Mouse (Mus musculus): Measurements from ENCODE around the gene G6pc2.
A peak's percentile ranks its signal among the peaks of the same experiment; 100 is the strongest.

The G6pc2 gene

GRCm38 (mm10) chr2:69210773-69211172 lies at the start of gene G6pc2:
TSS of gene G6pc2 (plus strand) at chr2:69211073.
- no peak for DNase-seq

DNA sequence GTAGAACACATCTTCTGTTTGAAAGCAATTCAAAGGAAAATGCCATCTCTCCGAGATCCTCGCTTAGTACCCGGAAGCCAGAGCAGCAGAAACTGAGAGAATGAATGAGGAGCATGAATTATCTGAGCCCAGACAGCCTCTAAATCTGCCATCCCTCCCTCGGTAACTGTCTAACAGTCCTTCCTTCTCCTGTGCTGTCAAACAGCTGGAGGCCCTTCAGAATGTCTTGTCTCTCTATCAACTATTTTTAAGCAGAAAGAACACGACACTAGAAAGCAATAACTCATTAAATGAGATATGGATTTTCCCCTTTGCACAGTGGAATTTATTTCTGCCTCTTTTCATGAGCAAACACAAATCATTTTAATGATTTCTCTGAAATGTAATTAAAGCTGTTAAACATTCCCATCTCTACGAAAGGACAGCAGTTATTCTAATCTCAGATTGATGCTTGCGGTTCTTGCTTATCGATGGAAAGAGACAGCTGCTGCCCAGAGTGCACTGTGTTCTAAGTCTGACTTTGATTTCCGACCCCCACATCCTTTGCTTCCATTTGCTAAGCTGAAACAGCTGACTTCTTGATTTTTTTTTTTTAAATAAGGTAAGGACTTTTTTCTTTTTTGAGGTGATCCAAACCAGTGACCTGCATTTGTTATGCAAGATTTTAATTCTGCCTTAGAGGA lies 40.3 kb upstream of the G6pc2 start:
- no peak for DNase-seq

DNA sequence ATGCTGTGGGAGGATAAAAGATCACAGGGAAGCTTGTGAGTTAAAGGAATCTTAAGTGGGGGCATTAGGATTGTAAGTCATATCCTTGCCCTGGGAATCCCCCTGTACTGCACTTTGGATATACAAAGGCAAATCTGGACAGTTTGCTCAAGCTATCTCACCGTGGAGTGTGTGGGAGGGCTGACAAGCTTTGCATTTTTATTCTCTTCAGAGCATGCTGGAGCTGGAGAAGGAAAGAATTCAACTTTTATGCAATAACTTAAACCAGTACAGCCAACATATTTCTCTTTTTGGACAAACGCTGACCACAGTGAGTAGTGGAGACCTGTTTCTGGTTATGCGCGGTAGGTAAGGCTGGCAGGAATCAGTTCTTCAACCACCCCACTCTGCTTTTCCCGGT lies 35.6 kb upstream of the G6pc2 start:
- no peak for DNase-seq

- DNase-seq: no peak
Observed at GRCm38 (mm10) chr2:69179721-69180120, 31.2 kb upstream of the G6pc2 start.

DNA sequence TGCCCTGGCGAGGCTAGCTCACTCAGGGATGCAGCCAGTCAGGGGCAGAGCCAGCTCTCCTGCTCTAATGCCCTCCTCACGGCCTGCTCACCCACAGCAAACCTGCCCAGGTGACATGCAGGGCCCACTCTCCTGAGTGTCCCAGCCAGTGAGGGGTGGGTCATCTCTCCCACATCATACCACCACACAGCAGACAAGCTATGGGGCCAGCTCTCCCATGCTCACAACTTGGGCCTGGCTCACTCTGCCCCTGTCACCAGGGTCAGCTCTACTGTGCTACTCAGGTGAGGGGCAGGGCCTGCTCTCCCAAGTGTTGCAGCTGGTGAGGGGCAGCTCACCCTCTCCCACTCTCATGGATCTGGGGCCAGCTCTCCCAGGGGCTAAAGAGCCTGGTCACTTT lies 22.9 kb upstream of the G6pc2 start:
- DNase-seq: no peak

GRCm38 (mm10) chr2:69188732-69189131 lies 22.1 kb upstream of the G6pc2 start:
- DNase-seq: no peak

GRCm38 (mm10) chr2:69189222-69189621 lies 21.7 kb upstream of the G6pc2 start:
- DNase-seq: no peak

- no peak for DNase-seq
Observed at GRCm38 (mm10) chr2:69191059-69191458, 19.8 kb upstream of the G6pc2 start.

DNA sequence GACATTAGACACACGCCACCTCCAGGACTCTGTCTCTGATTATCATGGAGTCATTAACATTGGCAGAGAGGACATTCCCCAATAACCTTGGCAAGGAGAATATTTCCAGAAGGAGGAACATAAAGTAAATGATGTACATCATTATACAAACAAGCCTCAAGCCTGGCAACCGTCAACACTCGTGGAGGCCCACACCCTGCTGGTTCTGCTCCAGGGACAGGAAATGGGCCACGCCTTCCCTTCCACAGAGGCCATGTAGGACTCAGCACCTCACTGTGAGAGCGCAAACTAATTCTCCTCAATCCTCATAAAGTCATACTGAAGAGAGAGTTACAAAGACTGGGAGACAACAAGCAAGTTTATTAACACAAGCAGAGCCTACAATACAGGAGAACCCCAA lies 17.3 kb upstream of the G6pc2 start:
- DNase-seq: no peak

DNA sequence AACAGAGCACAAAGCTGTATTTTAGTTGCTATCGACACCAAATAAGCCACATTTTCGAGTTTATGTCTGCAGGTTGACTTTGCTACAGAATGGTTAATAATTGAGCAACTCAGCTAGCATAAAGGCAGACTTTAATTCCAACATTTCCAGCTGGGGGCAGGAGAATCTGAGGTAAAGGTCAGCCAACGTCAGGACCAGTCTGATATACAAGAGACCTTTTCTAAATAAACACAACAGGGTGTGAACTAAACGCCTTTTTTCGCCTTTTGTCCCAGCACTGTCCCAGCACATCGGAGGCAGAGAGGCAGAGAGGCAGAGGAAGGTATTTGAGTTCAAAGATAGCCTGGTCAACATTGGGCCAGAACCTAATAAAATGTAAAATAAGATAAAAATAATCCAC lies 5.7 kb upstream of the G6pc2 start:
- DNase-seq: no peak

- DNase-seq: peak; percentile 83
Observed at GRCm38 (mm10) chr2:69205791-69206351, 5.0 kb upstream of the G6pc2 start, which contains the start of gene Spc25. TSS of gene Spc25 (minus strand) at chr2:69206194.

DNA sequence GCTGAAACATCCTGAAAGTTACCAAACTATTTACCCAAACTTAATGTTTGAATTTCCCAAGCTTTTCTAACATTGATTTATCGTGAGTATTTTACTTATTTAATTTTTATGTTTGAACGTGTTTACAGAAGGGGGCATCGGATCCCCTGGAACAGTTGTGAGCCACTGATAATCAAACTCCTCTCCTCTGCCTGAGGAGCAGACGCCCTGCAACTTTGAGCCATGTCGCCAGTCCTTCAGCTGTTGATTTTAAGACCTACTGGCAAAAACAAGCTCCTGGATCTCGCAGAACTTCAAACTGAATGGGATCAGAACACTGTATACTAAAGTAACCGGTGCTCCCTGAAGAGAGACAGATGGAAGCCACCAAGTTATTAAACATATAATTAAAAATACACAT lies 4.3 kb upstream of the G6pc2 start:
- DNase-seq: no peak

GRCm38 (mm10) chr2:69209684-69210083 lies 1.2 kb upstream of the G6pc2 start:
- DNase-seq: no peak

DNA sequence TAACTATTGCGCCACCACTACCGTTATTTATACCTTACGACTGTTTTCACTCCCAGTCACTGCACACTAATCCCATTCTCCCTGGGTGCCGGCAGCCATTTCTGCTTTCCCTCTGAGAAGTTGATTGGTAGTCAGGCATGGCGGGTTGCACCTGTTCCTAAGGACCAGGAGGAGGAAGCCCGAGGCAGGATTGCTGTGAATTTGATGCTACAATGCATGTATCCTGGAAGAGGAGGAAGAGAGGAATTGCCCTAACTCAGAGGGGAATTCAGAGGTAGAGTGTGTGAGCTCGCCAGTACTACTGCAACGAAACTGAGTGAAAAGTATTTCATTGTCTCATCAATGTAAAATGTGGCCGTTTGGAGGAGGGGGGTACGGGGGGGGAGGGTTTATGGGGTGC lies 1.8 kb downstream of the G6pc2 start:
- no peak for DNase-seq

DNA sequence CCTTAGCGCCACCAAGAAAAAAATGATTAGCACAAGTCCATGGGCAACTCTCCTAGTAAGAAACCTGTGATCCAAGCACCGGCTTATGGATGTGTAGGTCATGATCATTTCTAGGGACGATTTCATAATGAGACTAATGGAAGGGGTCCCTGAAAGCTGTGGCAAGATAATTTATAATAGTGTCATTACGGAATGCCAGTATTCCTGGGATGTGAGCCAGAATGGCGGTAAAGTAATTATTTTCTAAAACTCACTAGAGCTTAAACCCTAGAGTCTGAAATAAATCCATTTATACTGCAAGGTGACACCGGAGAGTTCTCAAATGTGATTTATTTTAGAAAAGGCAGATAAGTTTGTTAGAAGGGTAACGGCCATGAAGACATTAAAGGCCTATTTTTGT lies 4.4 kb downstream of the G6pc2 start:
- no peak for DNase-seq

DNA sequence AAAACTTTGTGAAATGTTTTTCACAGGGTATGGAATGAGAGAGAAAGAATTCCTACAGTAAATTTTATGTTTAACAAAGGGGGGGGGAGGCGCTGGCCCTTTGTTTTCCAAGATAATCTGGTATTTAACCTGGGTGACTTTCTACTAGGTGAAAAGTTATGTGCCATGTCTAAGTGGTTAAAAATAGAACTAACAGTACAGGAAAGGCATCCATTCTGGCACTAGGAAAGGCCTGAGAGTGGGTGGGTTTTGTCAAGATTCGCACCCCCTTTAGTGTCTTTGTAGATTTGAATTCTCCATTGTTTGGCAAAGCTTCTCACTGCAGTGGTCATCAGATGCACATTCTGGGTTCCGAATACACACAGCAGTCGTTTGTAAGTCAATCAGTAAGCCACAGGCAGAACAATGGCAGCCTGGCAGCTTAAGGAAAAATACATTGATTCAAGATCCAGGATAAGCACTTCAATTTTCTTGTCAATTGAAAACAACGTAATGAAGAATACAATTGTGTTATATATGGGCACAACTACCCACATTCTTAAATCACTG lies 11.1 kb downstream of the G6pc2 start:
- DNase-seq: no peak

GRCm38 (mm10) chr2:69222815-69223214 lies 11.9 kb downstream of the G6pc2 start:
- no peak for DNase-seq

GRCm38 (mm10) chr2:69224724-69225123 lies 13.9 kb downstream of the G6pc2 start:
- no peak for DNase-seq

DNA sequence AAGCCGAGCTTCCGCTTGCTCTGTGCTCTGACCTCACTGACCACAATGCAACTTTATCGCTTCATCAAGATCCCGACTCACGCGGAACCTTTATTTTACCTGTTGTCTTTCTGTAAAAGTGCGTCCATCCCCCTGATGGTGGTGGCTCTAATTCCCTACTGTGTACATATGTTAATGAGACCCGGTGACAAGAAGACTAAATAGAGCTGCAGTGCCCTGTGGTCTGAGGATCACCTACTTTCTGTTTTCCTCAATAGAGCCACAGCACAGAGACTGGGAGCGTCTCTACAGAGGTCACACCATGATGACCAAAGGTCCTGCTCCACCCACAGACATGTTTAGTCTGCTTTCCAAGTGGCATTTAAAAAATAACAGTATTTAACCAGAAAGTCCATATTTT lies 16.0 kb downstream of the G6pc2 start:
- no peak for DNase-seq

GRCm38 (mm10) chr2:69228635-69229034 lies 17.8 kb downstream of the G6pc2 start:
- no peak for DNase-seq

DNA sequence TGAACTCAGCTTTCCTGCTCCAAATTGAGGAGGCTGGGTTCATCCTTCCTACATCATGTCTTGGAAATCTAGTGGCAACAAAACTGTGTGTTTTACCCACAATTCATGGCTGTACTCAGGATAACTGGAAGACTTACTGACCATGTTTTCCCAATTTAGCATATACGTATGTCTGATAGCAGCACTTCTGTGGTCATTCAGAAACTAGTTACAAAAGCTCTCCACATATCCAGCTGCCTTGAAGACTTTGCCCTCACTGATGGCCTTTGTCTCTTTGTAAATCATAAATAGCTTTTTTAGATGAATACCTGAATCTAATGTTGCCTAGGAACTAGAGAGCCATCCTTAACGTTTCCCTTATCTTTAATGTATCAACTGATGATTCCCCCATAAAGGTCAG lies 19.3 kb downstream of the G6pc2 start:
- DNase-seq: no peak

DNA sequence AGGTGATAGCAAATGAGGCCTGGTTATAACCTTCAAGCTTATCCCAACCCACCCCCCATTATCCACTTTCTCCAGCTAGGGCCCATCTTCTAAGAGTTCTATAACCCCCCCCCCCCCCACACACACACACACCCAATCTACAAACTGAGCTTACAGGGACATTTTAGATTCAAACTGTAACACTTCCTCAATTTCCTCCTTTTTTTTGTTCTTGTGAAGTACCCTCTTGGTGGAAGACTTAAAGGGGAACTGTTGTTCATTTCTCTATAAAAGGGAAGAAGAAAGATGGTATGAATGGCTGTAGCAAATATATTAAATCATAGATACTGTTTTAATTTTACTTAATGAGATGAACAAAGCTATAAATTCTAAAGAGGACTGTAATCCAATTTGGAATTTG lies 21.2 kb downstream of the G6pc2 start:
- no peak for DNase-seq

DNA sequence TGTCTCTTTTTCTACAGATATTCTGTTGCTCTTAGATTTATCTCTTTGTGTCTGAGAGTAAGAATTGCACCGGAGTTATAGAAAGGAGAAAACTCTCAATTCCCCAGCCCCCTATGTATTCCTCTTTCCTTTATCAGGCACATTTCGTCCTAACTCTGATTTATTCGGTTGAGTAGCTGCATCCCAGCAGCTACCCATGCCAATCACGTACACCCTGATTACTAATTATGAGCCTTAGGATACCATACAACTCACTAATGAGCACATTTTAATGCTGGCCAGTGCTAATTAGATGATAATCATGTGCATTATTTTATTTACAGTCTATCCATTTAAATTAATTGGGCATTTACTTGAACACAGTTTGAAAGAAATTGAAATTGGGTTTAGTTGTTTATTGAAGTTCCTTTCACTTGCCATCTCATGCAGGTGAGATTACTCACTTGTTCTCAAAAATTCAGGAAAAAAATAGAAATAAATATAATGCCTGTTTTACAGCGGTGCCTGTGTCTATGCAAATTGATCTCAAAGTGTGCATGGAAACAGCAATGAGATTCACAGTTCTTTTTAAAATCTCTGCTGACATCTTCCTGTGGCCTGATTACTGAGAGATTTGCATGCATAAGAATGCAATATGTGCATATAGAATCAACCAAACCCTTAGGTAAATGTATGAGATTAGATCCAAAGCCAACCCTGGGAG lies 24.3 kb downstream of the G6pc2 start:
- DNase-seq: no peak

GRCm38 (mm10) chr2:69239315-69239714 lies 28.4 kb downstream of the G6pc2 start:
- no peak for DNase-seq

Data from thymus, postnatal 4 days (tissue).